Mouse (Mus musculus) cerebellum, postnatal 4 days (tissue): ENCODE data around the gene Tor2a.

ENCODE experiments used
- DNase-seq, 2 experiments: peaks; one replicate each; pipeline ENCODE4 v3.0.0; 2022; ENCODE audit warnings: low spot score in 2 of 2, mixed read lengths in 1 of 2

Tor2a gene

GRCm38 (mm10) chr2:32729547-32729946, 27.5 kb upstream of the Tor2a start:
- DNase-seq, result no peak

- DNase-seq, result no peak
Observed at GRCm38 (mm10) chr2:32730854-32731253, 26.2 kb upstream of the Tor2a start.

DNA sequence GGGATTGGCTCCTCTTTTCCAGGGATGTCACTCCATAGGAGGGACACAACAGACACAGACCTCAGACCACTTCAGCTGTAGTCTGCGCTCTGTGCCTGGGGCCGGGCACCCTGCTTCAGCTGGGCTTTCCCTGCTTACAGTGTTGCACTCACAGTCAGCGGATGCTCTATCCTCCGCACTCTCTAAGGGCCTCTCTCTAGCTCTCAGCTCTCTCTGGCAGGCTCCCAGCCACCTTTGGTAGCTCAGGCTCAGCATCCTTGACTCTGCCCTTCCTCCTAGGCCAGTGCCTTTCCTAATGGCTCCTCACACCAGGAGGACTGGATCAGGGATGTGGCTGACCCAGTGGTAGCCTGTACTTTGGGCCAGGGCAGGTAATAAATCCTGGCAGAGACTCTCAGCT, 25.1 kb upstream of the Tor2a start:
- DNase-seq, result no peak

DNA sequence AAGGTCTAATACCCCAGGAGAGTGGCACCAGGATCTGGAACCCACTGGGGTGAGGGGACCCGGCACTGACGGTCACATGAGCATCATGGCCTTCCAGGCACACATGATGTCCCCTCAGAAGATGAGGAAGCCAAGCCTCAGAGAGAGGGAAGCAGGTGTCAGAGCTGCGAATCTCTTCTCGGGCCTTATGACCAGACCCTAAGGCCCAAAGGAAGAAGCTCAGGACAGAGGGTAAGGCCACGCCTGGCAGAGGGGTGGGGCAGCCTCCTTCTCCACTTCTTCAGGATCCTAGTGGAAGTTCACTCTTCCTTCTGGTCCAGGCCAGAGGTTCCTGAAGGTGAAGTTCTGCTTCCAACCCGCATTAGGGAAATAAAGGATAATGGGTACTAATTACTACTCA, 24.3 kb upstream of the Tor2a start:
- no peak for DNase-seq

DNA sequence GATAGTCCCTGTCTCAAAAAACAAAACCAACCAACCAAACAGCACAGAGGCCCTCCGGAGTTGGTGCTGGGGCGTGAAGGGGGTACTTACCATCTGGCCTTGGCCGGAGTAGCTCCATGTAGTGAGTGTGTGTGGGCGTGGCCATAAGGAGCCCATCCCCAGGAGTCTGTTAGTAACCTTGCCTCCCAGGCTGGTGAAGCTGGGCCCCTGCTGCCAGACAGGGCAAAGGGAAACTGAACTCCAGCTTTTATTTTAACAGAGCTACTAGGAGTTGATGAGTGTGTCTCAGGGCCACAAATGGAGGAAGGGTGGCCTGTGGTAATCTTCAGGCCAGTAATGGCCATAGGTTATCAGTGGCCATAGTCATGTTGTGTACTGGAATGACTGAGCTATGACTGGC, 22.6 kb upstream of the Tor2a start:
- no peak for DNase-seq

DNA sequence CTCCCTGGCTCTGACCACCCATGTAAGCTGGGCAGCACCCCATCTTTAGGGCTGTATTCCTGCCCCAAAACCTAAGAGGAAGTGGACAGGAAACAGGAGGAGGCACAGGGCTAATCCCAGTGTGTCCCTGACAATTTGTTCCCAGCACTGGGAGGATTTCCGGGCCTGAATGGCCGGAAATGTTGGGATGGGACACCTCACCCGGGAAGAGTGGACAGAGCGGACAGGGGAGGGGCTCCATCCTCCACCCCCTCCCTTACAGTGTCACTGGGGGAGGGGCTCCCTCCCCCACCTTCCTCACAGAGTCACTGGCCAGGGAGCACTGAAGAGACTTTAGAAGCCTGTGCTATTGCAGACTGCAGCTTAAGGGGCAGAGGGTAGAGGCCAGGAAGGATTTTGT, 22.1 kb upstream of the Tor2a start:
- no peak for DNase-seq

GRCm38 (mm10) chr2:32736306-32736829, 20.7 kb upstream of the Tor2a start:
- no peak for DNase-seq

GRCm38 (mm10) chr2:32737008-32737407, 20.0 kb upstream of the Tor2a start:
- no peak for DNase-seq

- no peak for DNase-seq
Observed at GRCm38 (mm10) chr2:32739311-32739710, 17.7 kb upstream of the Tor2a start.

GRCm38 (mm10) chr2:32740916-32741272, 16.1 kb upstream of the Tor2a start, which contains the start of gene 6330409D20Rik:
TSS of gene 6330409D20Rik (minus strand) at chr2:32741016.
- DNase-seq, result no peak

GRCm38 (mm10) chr2:32741273-32742172, 15.5 kb upstream of the Tor2a start:
- peak; percentile 55 to 66 for DNase-seq

DNA sequence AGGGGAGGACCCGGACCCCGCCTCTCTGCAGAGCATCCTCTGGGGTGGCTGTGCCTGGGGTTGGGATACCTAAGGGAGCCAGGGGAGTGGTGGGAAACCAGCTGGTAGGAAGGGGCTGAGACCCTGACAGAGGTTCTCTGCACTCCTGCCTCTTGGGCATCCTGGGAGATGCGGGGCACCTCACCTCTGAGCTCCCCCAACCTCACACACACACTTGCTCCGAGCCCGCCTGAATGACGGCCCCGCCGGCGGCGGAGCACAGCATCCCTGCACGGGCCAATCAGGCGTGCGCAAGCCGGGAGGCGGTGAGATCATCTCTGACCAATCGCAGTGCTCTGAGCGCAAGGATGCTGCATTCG, 14.9 kb upstream of the Tor2a start:
- peak; percentile 63 to 75 for DNase-seq

DNA sequence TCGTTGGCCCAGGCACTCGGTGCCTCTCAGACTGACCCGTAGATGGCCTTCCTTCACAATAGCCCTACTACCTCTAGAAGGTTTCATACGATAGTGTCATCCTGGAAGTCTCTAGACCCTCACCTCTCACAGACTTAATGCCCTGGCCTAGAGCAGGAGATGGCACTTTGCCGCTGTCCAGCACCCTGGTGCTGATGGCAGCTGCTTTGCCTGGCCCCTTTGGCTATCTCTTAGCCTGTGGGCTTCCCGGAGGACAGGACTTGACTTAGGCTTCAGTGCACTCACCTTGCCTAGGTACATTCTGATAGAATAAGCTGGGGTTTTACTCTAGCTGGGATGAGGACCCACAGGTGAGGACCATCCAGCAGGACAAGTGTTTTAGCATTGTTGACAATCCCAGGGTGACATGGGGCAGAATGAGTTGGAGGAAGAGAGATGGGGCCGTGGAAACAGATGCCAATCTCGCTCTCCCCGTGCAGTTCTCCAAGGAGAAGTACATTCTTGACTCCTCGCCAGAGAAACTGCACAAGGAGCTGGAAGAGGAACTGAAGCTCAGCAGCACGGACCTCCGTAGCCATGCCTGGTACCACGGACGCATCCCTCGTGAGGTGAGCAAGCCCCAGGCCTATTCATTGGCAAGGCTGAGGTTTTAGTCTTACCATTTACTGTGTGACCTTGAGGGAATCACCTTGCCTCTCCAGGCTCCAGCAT, 12.6 kb upstream of the Tor2a start:
- no peak for DNase-seq

GRCm38 (mm10) chr2:32749082-32749481, 8.0 kb upstream of the Tor2a start:
- DNase-seq, result no peak

DNA sequence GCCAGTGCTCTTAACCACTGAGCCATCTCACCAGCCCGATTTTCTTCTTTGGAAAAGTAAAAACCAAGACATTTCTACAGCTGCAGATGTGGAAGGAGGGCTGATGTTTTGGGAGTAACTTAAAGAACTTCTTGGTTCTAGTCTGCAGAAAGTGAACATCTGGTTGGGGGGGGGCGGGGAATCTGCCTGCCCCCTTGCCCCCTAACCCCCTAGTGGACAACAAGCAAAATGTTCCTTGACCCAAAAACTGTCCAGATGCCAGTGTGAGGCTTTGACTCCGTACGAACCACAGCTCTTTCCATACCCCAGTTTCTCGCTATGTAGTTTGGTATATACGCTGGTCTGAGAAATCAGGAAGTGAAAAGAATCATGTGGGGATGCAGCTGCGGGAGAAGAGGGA, 6.8 kb upstream of the Tor2a start:
- DNase-seq, result no peak

DNA sequence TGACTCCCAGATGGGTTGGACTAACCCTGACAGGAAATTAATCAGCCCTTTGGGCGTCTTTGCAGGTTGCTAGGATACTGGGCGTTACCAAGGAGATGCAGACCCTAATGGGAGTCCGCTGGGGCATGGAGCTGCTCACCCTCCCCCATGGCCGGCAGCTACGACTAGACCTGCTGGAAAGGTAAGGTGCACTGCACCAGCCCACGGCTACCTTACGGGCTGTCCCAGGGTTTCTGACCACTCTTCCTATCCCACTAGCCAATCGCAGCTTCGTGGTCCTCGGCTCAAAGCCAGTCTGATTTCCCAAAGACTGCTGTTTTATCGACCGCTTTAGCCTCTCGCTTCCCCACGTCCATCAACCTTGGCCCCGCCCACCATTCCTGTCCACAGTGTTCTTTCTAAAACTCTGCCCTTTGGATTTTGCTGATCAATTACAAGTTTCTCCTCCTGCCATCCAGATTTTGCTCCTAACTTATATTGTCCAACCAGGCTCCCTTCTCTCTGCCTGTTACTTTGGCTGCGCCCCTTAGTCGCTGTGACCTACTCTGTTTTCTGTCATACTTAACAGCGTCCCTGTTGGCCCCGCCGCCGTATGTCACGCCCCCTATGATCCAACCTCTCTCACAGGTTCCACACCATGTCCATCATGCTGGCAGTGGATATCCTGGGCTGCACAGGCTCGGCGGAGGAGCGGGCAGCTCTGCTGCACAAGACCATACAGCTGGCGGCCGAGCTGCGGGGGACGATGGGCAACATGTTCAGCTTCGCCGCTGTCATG, 6.0 kb upstream of the Tor2a start:
- DNase-seq, result peak in 1 of 2 experiments; percentile 44

- no peak for DNase-seq
Observed at GRCm38 (mm10) chr2:32751665-32752033, 5.4 kb upstream of the Tor2a start.

GRCm38 (mm10) chr2:32752181-32752580, 4.9 kb upstream of the Tor2a start:
- no peak for DNase-seq

- DNase-seq, result no peak
Observed at GRCm38 (mm10) chr2:32756674-32757055, 369 bp upstream of the Tor2a start.

- no peak for DNase-seq
Observed at GRCm38 (mm10) chr2:32758503-32758902, 1.5 kb downstream of the Tor2a start.

DNA sequence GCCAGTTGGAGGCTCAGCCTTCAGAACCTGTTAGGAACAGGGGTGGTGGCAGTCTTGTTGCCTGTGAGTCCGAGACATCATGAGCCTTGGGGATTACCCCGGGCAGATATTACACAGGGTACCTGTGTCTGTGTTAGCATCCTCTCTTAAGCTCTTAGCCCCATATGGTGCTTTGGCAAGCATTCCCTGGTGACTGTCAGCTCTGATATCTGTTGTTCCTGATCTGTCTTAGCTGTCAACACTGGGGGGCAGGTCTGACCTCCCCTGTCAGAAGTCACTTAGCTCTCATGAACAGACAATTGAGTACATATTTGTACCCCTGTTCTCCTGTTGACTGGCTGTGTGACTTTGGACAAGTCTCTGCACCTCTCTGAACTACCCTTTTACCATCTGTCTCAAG, 2.0 kb downstream of the Tor2a start:
- no peak for DNase-seq

DNA sequence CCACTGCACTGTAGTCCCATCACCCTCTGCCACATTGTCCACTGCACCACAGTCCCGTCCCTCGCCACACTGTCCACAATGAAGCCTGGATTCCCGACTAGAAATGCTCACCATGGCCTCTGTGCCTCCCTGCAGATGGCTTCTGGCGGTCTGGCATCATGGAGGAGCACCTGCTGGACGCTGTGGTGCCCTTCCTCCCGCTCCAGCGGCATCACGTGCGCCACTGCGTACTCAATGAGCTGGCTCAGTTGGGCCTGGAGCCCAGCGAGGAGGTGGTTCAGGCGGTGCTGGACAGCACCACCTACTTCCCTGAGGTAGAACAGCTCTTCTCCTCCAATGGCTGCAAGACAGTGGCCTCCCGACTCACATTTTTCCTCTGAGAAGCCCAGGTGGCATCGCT, 4.3 kb downstream of the Tor2a start:
- no peak for DNase-seq
